Mouse (Mus musculus) 3134 (cell line): Measurements from ENCODE around the gene Sugp2.

Experiments used
- DNase-seq: peaks from one replicate; pipeline ENCODE4 v3.0.0-alpha.2; 2011; ENCODE audit warnings: low spot score; ENCODE audit not compliant: insufficient read length; ENCODE audit errors: extremely low read depth

The Sugp2 gene

GRCm38 (mm10) chr8:70329124-70329834, 95.3 kb downstream of the Sugp2 start, which contains the start of gene Gdf1:
Gdf1 (plus strand) TSS chr8:70329817.
- no peak for DNase-seq
